Mouse (Mus musculus): ENCODE measurements at regions not wholly inside any gene's neighbourhood (a gene's known extent, or its start where the extent isn't known, plus 50 kb on each side); places are given as distances from the start of the nearest gene placed in this dataset.
A peak's percentile ranks its signal among the peaks of the same experiment; 100 is the strongest.
"Not testable (repeated sequence)": the region's sequence is repeated elsewhere in the genome, so short reads cannot be mapped to it uniquely, and the experiment has no call there.

DNA sequence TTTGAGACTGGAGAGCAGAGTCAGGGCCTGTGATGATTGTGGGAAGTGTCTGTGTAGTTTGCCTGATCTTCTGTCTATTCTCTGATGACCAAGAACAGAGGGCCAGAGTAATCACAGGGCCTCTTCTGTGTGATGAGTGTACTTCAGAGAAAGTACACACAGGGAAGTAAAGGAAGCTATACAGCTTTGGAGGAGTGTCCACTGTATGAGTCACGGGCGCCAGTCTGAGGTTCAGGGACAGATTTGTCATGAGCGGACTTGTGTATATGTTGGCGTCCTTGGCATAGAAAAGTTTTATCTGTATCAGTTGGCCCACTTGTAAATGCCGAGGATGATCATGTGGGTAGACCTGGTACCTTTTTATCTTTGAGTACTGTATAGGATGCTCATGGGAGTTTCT lies 142.1 kb downstream of the Tmem121 start:
- intact Hi-C loops (cut with DNase I): loop anchor here (10.0 kb wide), 1 partner anchor 103 kb away; no protein-coding TSS in a partner anchor
- no peak for DNase-seq (ENCODE audit: low spot score in 2 of 2)

DNA sequence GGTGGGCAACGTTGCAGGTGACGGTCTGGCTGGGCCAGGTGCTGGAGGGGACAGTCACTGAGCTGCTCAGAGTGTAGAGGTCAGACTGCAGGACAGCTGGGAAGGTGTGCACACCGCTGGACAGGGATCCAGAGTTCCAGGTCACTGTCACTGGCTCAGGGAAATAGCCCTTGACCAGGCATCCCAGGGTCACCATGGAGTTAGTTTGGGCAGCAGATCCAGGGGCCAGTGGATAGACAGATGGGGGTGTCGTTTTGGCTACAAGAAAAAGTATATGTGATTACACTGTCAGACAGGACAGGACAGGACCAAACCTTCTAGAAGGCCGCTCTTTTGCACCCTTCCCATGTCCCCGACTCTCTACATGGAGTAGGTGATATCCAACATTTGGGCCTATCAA lies 144.5 kb downstream of the Tmem121 start:
- DNase-seq (ENCODE audit: low spot score in 2 of 2): no peak
- intact Hi-C loops (cut with DNase I): no loop called here

DNA sequence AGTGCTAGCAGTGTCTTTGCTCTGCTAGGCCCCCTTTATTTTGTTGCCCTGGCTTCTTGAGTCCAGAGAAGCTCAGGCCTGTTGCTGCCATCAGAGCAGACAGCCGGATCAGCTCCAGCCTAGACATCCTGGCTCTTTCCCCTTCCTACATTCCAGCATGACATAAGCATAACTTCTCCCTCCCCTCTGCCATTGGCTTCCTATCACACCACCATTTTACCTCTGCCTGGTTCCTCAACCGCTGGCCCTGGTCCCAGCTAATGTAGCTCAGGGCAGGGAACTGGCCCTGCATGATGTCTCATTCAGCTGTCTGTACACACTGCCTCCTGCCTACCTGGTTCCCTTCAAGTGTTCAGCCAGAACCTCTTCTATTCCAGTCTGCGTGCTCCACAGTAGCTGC lies 146.5 kb downstream of the Tmem121 start:
- intact Hi-C loops (cut with DNase I): no loop called here
- DNase-seq (ENCODE audit: low spot score in 2 of 2): no peak

DNA sequence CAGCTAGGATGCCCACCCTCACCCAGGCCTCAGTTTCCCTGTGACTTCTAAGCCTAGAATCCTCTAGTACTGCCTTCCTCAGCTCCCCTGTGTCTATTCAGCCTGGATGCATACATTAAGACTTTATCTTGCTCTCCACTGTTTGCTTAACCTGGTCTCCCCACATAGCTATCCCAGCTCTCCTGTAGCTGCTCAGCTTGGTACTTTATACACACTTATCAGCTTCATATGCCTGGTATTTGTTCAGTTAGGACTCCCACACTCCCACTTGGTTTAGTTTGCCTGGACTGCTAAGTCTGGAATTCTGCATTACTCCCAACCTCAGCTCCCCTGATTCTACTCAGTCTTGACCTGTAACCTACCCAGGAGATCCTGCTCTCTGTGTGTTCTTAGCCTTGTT lies 147.7 kb downstream of the Tmem121 start:
- no peak for DNase-seq (ENCODE audit: low spot score in 2 of 2)
- intact Hi-C loops (cut with DNase I): no loop called here

DNA sequence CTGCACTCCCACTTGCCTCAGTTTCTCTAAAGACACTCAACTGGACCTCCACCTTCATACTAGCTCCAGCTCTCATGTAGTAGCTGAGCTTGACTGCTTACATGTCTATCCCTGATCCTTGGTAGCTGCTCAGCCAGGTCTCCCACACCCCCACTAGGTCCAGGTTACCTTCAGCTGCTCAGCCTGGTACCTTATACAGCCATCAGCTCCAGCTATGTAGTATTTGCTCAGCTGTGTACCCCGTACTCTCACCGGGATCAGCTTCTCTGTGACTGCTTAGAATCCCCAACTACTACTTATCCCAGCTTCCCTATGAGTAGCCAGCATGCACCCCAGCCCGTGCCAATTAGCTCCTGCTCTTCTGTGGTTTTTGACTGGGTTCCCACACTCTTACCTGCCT lies 148.1 kb downstream of the Tmem121 start:
- intact Hi-C loops (cut with DNase I); DNase-seq (ENCODE audit: low spot score in 2 of 2): not testable (repeated sequence)

DNA sequence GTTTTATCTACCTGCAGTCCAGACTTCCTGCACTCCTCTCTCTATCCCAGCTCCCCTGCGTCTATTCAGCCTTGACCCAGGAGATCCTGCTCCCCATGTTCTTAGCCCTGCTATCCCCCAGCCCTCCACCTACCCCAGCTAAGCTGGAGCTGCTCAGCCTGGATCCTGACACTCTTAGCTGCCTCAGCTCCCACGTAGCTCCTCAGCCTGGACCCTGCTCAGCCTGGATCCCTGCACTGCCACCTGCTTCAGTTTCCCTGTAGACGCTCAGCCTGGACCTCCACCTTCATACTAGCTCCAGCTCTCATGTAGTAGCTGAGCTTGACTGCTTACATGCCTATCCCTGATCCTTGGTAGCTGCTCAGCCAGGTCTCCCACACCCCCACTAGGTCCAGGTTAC lies 151.5 kb downstream of the Tmem121 start:
- intact Hi-C loops (cut with DNase I): no loop called here
- DNase-seq (ENCODE audit: low spot score in 2 of 2): no peak

DNA sequence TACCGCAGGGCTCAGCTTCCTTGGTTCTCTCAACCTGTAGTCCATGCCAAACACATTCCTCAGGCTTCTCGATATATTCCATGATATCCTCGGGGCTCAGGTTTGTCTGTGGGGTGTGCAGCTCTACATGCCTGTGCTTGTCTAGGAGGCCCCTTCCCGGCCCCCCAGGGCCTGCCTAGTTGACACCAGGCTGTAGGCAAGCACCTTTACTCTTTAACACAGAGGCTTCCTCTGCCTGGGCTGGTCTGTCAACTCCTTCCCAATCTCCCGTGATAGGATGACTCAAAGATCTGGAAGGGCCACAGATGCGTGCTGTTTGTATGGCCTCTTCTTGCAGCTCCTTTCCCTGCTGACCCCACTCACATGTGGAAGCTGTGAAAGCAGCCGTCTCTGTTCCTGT lies 150.4 kb upstream of the Adam6b start:
- intact Hi-C loops (cut with DNase I): no loop called here
- no peak for DNase-seq (ENCODE audit: low spot score in 2 of 2)

DNA sequence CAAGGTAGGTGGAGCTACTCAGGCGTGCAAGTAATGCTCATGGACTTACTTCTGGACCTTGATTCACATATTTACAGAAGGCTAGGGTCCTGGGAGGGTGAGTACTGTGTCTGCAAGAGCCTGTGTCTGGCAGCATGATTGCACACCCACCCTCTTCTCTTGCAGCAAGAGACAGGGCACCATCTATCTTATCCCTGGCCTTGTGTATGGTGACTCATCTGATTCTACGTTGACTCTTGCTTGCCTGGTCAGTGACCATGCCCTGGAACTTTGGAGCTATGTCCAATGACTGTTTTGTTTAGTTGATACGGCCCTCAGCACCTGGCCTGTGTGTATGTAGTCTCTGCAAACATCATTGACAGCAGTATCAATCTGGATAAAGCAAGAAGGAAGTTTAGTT lies 148.3 kb upstream of the Adam6b start:
- no peak for DNase-seq (ENCODE audit: low spot score in 2 of 2)
- intact Hi-C loops (cut with DNase I): no loop called here

DNA sequence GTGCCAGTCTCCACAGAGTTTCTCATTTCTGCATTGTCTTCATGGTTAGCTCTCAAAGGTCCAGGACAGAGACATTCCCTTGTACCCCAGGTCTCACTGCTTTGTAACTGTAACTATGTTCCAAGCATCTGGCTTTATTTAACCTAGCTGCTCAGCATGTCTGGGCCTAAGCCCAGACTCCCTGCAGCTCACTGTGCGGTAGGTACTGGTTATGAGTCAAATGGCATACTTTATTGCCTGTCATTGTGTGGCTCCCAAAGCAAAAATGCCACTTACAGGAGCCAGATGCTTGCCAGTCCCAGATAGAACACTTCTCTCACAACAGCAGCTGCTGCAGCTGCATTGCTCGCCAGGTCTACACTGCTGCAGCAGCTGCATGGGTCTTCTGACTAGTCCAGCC lies 134.2 kb upstream of the Adam6b start:
- no peak for DNase-seq (ENCODE audit: low spot score in 2 of 2)
- intact Hi-C loops (cut with DNase I): no loop called here

DNA sequence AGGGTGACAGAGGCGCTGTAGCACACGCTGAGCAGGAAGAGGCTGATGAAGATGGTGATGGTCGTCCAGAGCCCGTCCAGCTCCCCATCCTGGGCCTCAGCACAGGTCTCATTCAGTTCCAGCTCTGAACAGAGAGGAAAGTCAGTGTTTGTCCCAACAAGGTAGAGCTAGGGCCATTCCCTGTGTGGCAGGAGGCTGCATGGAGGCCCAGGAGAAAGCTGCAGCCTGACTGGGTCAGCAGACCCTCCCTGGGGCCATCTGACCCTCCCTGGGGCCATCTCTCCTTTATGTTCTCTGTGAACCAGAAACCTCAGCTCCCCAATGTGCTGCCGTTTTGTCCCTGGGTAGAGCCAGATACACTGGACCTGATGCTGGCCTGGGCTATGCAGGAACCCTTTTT lies 131.2 kb upstream of the Adam6b start:
- intact Hi-C loops (cut with DNase I): no loop called here

DNA sequence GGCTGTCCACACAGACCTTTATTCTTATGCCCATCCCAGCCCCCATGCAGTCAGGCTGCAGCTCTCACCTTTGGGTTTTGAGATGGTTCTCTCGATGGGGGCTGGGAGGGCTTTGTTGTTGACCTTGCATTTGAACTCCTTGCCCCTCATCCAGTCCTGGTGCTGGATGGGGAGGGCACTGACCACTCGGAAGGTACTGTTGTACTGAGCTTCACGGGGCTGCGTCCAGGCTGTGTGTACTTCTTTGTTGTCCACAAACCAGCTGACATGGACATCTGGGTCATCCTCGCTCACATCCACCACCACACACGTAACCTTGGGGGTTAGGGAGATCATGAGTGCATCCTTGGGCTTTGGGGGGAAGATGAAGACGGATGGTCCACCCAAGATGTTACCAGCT lies 129.3 kb upstream of the Adam6b start:
- intact Hi-C loops (cut with DNase I): no loop called here
- no peak for DNase-seq (ENCODE audit: low spot score in 2 of 2)

More for the DNA sequence above, 131.2 kb upstream of the Adam6b start:
- DNase-seq (ENCODE audit: low spot score in 2 of 2): no peak

DNA sequence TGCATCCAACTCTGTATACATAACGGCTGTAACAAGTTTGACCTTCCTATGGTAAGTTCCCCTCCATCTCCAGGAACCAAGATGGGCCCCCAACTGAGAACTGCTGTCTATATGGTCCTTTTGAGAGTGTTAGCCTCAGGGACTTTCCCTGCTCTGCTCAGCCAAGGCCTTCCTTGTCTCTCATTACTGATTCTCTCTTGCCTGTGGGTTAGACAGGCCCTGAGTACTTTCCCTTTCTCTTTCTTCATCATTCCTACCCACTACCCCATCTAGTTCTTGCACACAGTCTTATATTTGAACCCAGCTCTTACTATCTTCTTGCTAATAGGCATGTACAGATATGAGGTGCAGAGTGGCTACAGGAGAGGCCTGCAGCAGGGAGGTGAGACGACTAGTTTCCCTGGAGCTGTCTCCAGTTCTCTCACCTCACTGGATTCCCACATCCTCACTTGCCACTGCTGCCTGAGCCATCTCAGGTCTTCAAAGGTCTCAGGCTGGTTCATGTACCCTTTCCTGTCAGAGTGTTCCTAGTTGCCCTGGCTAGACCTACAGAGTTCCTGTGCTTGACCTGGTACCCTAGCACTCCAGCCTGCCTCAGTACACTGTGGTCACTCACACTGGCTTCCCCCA lies 126.8 kb upstream of the Adam6b start:
- intact Hi-C loops (cut with DNase I): no loop called here
- no peak for DNase-seq (ENCODE audit: low spot score in 2 of 2)

DNA sequence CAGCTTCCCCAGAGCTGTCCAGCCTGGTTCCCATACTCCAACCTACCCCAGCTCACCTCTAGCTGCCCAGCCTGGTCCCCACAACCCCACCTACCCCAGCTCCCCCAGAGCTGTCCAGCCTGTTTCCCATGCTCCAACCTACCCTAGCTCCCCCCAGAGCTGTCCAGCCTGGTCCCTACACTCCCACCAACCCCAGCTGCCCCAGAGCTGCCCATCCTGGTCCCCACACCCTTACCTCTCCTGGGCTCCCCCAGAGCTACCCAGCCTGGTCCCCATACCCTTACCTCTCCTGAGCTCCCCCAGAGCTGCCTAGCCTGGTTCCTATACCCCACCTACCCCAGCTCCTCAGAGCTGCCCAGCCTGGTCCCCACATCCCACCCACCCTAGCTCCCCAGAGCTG lies 125.3 kb upstream of the Adam6b start:
- no peak for DNase-seq (ENCODE audit: low spot score in 2 of 2)
- intact Hi-C loops (cut with DNase I): no loop called here

DNA sequence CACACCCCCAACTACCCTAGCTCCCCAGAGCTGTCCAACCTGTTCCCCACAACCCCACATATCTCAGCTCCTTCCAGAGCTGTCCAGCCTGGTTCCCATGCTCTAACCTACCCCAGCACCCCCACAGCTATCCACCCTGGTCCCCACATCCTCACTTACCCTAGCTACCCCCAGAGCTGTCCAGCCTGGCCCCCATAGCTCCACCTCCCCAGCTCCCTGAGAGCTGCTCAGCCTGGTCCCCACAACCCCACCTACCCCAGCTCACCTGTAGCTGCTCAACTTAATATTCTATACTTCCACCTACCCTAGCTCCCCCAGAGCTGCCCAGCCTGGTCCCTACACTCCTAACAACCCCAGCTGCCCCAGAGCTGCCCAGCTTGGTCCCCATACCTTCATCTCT lies 124.9 kb upstream of the Adam6b start:
- no peak for DNase-seq (ENCODE audit: low spot score in 2 of 2)
- intact Hi-C loops (cut with DNase I): no loop called here

DNA sequence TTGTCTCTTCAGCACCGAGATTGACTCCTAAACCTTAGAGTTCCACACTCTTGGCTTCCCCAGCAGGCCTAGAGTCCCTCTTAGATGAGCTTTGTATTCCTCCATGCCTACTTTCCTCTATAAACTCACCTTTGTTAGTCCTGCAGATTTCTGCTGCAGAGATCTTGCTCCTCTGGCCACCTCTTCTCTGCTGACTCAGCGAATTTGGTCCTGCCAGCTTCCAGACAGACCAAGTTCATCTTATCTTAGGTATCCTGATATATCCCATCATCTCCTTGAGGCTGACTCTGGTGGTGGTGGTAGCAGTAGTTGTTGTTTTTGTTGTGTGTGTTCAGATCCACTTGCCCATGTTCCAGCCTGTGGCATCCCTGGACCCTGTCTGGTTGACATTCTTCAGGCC lies 123.5 kb upstream of the Adam6b start:
- no peak for DNase-seq (ENCODE audit: low spot score in 2 of 2)
- intact Hi-C loops (cut with DNase I): no loop called here

DNA sequence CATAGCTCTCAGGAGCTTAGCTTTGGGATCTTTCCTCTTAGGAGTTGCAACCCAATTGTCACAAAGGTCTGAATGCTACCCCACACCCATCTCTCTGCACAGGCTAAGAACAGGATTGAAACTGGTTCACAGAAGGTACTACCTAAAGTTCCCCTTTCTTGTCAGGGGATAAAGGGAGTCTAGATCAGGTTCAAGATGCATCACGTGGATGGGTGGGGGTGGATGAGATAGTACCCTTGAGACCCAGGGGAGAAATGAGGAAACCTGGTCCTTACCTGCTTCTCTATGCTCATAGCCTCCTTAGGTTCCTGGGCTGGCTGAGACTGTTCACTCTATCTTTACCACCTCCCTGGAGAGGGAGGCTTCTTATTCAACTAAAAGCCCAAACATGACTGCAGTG lies 122.9 kb upstream of the Adam6b start:
- no peak for DNase-seq (ENCODE audit: low spot score in 2 of 2)
- intact Hi-C loops (cut with DNase I): no loop called here

DNA sequence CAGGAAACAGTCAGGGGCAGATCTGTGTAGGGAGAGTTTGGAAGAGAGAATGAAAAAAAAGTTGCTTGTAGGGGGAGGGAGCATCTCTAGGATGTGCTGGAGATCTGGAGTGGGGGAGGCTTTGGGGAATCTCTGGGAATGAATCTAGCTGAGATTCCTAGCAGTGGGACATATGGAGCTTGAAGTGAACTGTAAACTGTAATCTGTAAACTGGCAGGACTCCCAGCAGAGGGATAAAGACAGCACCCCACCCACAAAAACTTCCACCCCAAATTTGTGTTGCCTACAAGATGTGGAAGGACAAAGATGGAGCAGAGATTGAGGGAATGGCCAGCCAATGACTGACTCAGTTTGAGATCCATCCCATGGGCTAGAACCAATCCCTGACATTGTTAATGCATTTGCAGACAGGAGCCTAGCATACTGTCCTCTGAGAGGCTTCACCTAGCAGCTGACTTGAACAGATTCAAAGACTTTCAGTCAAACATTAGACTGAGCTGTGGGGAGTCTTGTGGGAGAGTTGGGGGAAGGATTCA lies 87.7 kb upstream of the Adam6b start:
- intact Hi-C loops (cut with DNase I): loop anchor here (1.0 kb wide), 2 partner anchors 105 to 109 kb away; no protein-coding TSS in a partner anchor
- peak; percentile 4 to 91 for DNase-seq (ENCODE audit: low spot score in 2 of 2)

DNA sequence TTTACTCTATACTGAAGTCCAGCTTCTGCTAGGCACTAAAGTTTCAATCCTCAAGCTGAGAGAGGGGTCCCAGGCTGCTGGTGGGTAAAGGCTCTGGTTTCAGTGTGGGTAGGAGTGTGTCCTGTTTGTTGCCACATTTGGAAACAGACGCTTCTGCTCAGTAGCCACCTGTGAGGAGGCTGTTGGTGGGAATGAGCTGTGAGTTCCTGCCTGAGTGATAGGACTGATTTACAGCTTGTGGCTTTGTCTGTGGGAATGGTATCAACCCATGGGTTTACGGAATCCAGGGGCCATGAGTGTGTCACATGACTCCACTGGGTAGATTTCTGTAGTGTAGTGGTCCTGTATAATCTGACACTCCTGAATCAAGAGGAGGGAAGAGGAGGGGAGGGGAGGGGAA lies 86.5 kb upstream of the Adam6b start:
- no peak for DNase-seq (ENCODE audit: low spot score in 2 of 2)
- intact Hi-C loops (cut with DNase I): no loop called here

DNA sequence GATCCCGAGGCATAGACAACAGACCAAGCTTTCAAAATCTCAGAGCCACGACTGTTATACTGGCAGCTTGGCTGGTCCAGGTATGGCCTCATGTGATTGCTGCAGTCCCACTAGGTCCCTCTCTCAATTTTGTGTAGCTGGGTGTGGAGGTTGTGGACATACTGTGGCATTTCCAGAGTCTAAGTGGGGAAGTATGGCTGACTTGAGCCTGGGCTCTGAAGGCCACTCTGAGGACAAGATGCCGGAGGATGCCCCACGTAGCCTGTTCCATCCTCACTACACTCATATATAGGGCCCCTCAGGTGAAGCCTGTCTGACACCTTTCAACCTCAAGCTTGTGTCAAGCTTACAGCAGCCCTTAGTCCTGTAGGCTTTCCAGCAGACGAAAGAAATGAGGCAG lies 78.2 kb upstream of the Adam6b start:
- DNase-seq (ENCODE audit: low spot score in 2 of 2): no peak
- intact Hi-C loops (cut with DNase I): no loop called here

DNA sequence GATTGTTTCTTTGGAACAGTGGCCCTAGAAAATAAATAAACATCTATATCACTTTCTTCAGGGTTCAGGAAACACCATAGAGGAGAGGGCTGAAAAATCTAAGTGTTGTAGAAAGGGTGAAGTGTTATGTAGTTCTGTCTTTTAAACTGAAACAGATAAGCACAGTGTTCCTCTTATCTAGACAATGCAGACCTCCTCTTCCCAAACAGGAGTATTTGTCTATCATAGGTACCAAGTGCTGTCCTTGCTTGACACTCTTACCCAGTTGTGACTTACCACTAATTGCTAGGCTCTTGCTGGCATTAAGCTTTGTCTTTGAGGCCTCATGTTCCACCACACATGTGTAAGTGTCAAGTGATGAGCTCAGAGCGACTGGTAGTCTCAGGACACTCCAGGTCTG lies 75.3 kb upstream of the Adam6b start:
- intact Hi-C loops (cut with DNase I): no loop called here
- DNase-seq (ENCODE audit: low spot score in 2 of 2): no peak

DNA sequence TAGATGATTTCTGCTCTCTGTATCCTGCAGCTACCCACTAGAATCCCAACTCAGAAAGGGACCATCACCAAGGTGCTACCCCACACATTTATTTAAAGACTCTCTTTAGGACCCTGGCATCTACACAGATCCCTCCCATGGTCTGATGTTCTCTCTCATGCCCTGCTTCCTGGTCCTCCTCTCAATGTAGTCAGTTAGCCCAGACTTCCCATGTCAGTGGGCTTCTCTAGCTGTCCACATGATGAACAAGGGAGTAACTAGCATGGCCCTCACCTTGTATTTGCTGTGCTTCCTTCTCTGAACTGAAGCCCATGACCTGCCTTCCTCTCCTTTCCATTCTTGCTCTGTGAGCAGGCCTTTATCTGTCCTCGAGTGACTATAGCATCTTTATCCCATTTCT lies 71.8 kb upstream of the Adam6b start:
- no peak for DNase-seq (ENCODE audit: low spot score in 2 of 2)
- intact Hi-C loops (cut with DNase I): no loop called here

DNA sequence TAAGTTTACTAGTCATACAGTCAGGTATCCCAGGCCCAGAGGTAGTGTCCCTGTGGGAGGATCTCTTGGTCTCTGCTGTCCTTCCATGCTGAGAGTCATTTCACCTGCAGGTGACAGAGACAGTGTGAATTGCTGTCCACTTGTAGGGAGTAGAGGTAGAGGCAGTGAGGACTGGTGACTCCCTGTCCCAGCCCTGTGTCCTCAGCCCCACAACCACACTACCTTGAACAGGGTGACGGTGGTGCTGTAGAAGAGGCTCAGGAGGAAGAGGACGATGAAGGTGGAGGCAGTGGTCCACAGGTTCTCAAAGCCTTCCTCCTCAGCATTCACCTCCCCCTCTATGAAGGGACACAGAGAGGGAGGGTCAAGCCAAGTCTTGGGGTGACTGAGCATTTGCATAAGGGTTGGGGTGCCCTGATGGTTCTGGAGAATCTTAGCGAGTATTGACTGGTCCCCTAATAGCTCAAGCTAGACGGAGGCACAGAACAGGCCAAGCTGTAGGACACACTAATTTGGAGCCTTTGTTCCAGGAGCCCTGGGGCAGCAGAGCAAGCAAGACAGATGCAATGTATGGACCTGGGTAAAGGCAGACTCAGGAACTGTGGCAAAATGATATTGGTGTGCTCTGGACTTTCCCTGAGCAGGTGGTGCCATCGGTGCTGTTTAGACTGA lies 70.4 kb upstream of the Adam6b start:
- intact Hi-C loops (cut with DNase I): no loop called here
- no peak for DNase-seq (ENCODE audit: low spot score in 2 of 2)
